Mouse (Mus musculus) spleen, adult 2 months (tissue): Measurements from ENCODE around the gene Gm10392.

ENCODE experiments used
- CTCF ChIP-seq: fragments of 200-500 bp; IDR thresholded peaks from 2 replicates; pipeline ENCODE4 v1.5.1; 2011; ENCODE audit warnings: mild to moderate bottlenecking, inconsistent platforms; ENCODE audit not compliant: insufficient read depth, insufficient read length, insufficient replicate concordance; ENCODE audit errors: extremely low read depth
- POLR2A ChIP-seq: fragments of 200-500 bp; IDR thresholded peaks from 2 replicates; pipeline ENCODE4 v1.6.1; 2011; ENCODE audit warnings: low read depth, low read length, inconsistent platforms

DNA sequence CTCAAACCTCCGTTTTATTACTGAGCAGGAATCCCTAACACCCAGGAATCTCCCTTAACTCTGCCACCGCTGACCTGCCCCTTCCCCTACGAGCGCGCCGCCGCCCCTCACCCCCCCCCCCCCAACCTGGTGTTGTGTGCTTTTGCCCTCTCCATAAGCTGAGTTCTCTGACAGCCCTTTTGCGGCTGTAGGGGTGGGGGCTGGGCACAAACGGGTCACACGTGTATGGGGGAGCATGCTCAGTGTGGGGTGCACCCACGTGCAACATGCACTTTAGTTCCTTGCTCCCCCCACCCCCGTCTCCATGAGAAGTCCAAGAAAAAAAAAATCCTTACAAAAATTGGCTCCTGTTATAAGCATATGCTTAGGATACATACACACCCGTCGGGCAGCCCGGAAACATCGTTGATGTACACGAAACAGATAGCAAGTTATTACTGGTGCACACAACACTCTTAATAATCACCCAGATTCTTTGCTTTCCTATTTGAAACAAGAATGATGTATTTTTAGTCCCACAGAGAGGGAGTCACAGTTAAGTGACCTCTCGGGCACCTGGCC is 26.6 kb downstream of the Gm10392 start:
- no peak for TF ChIP-seq POLR2A
- no peak for TF ChIP-seq CTCF
